Mouse (Mus musculus) liver, postnatal 0 days (tissue): ENCODE data around the gene Ttc23l.

ENCODE experiments used
- CTCF ChIP-seq: sonication (generic); IDR thresholded peaks from 2 replicates; pipeline ENCODE4 v1.5.1; 2016; ENCODE audit warnings: antibody characterized with exemption, low read depth
- EP300 ChIP-seq: IDR thresholded peaks from 2 replicates; pipeline ENCODE4 v1.6.1; 2016; ENCODE audit warnings: antibody characterized with exemption, low read depth, mild to moderate bottlenecking

GRCm38 (mm10) chr15:10495944-10496343 lies 62.5 kb downstream of the Ttc23l start:
- no peak for TF ChIP-seq CTCF
- no peak for TF ChIP-seq EP300
